Mouse (Mus musculus) C2C12 (cell line): ENCODE measurements around the gene Mob2. TPM values are rescaled to one million over a fixed set of nuclear protein-coding genes. Genes with fewer than 3 reads are reported as not detected.

ENCODE experiments used
- H3K27me3 ChIP-seq: one replicate; pipeline ENCODE4 v1.6.1; 2011; ENCODE audit not compliant: control insufficient read depth, insufficient read depth, insufficient read length
- H3K36me3 ChIP-seq: one replicate; pipeline ENCODE4 v1.6.1; 2011; ENCODE audit not compliant: control insufficient read depth, insufficient read depth
- H3K4me3 ChIP-seq: one replicate; pipeline ENCODE4 v1.5.1; 2011; ENCODE audit warnings: mild to moderate bottlenecking, control low read depth; ENCODE audit not compliant: poor library complexity, insufficient read depth, severe bottlenecking
- H3K79me2 ChIP-seq: one replicate; pipeline ENCODE4 v1.6.1; 2011; ENCODE audit not compliant: control insufficient read depth, insufficient read depth
- H3K79me3 ChIP-seq: one replicate; pipeline ENCODE4 v1.6.1; 2011; ENCODE audit warnings: low read depth, control low read depth
- H3ac ChIP-seq: one replicate; pipeline ENCODE3; 2011; ENCODE audit warnings: low read depth; ENCODE audit not compliant: control insufficient read depth, insufficient read length
- CEBPB ChIP-seq: IDR thresholded peaks from one replicate; pipeline ENCODE4 v1.6.1; 2011; ENCODE audit warnings: low read depth, mild to moderate bottlenecking, control low read depth, moderate library complexity
- CTCF ChIP-seq: IDR thresholded peaks from one replicate; pipeline ENCODE4 v1.5.1; 2011; ENCODE audit not compliant: control insufficient read depth, insufficient read depth, insufficient read length
- FOSL1 ChIP-seq: IDR thresholded peaks from one replicate; pipeline ENCODE4 v1.8.0; 2011; ENCODE audit warnings: mild to moderate bottlenecking, low read length; ENCODE audit not compliant: poor library complexity, insufficient read depth, severe bottlenecking
- MAX ChIP-seq: IDR thresholded peaks from one replicate; pipeline ENCODE4 v1.6.1; 2011; ENCODE audit warnings: mild to moderate bottlenecking, control low read depth
- MYOD1 ChIP-seq: IDR thresholded peaks from one replicate; pipeline ENCODE4 v1.6.1; 2011; ENCODE audit warnings: low read depth; ENCODE audit not compliant: control insufficient read depth, insufficient read length
- MYOG ChIP-seq: IDR thresholded peaks from one replicate; pipeline ENCODE4 v1.6.1; 2011; ENCODE audit not compliant: control insufficient read depth, insufficient read length; ENCODE audit errors: extremely low read depth
- USF1 ChIP-seq: IDR thresholded peaks from one replicate; pipeline ENCODE4 v1.6.1; 2011; ENCODE audit warnings: low read depth, mild to moderate bottlenecking, control low read depth, moderate library complexity
- polyA plus RNA-seq: library from polyadenylated mRNA; unstranded; fragments of >200 nt; fragmentation: generic; extraction: Trizol; gene quantifications from one replicate; pipeline ENCODE4 v1.2.1, GENCODE M21; 2012; ENCODE audit warnings: missing spikeins

Gene Mob2
- polyA plus RNA-seq, 1 experiment, result 27.5 TPM

DNA sequence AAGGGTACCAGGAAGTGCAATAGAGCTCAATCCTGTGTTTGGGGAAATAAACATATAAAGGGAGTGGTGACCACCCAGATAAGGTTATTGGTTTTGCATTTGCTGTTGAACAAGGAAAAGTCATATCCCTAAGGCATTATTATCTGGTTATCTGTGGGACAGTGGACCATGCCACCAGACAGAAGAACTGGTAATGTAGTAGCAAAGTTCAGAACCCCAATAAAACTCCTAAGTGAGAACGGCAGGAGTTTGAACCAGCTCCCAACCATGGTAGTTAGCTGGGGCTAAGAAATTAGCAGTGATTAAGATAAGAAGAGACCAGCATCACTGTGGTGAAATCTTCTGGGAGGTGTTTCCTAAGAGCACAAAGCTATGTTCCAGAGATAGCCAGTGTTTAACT lies 14.9 kb downstream of the Mob2 start:
- Histone ChIP-seq H3K36me3 (no peaks in the 10 kb centered on the region), H3ac (no peak overlapping the region), H3K4me3 (no peak overlapping the region), H3K79me3 (peaks cover 9% of the 10 kb centered on the region), H3K27me3 (no peaks in the 10 kb centered on the region), H3K79me2 (peaks cover 40% of the 10 kb centered on the region)
- TF ChIP-seq MAX (no peak), FOSL1 (no peak), CEBPB (no peak), USF1 (no peak), MYOD1 (no peak), CTCF (no peak), MYOG (no peak)

DNA sequence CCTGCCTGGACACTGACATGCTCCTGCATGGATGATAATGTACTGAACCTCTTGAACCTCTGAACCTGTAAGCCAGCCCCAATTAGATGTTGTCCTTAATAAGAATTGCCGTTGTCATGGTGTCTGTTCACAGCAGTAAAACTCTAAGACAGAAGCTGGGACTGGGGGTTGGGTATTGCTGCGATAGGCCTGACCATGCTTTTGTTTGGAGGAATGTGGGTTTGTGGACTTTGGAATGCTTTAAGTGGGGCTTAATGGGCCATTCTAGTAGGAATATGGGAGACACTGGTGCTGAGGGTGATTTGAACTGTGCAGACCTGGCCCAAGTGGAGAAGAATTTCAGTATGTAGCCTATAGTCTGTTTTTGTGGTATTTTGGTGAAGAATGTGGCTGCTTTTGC lies 15.5 kb downstream of the Mob2 start:
- TF ChIP-seq MAX (no peak), MYOD1 (no peak), USF1 (no peak), FOSL1 (no peak)
- peaks cover 46% of the 10 kb centered on the region for H3K79me2 ChIP-seq
- peaks cover 9% of the 10 kb centered on the region for H3K79me3 ChIP-seq
- H3K36me3 ChIP-seq, result no peaks in the 10 kb centered on the region
- H3ac ChIP-seq, result no peak overlapping the region
- H3K4me3 ChIP-seq, result no peak overlapping the region
- H3K27me3 ChIP-seq, result no peaks in the 10 kb centered on the region

DNA sequence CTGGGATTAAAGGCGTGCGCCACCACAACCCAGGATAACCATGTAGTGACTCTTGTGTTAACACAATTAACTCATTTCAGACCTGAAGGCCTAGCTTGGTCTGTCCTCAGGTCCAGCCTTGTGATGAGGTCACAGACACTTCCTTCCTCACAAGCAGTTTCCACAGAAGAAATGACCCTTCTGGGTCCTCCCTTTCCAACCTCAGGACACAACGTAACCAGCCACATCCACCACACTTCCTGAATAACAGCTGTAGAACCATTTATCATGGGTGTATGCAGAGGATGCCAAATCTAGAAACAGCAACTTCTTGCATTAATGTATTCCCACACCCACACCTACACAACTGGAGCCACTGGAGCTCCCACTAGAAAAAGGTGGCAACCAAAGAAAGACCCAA lies 20.1 kb downstream of the Mob2 start:
- Histone ChIP-seq H3K4me3 (no peak overlapping the region), H3K36me3 (no peaks in the 10 kb centered on the region), H3K79me2 (peaks cover 62% of the 10 kb centered on the region), H3ac (no peak overlapping the region), H3K79me3 (peaks cover 9% of the 10 kb centered on the region), H3K27me3 (no peaks in the 10 kb centered on the region)
- no peak for TF ChIP-seq CEBPB
- no peak for TF ChIP-seq MAX
- no peak for TF ChIP-seq USF1
- no peak for TF ChIP-seq MYOD1
- no peak for TF ChIP-seq FOSL1
- TF ChIP-seq CTCF, result no peak
- TF ChIP-seq MYOG, result no peak

DNA sequence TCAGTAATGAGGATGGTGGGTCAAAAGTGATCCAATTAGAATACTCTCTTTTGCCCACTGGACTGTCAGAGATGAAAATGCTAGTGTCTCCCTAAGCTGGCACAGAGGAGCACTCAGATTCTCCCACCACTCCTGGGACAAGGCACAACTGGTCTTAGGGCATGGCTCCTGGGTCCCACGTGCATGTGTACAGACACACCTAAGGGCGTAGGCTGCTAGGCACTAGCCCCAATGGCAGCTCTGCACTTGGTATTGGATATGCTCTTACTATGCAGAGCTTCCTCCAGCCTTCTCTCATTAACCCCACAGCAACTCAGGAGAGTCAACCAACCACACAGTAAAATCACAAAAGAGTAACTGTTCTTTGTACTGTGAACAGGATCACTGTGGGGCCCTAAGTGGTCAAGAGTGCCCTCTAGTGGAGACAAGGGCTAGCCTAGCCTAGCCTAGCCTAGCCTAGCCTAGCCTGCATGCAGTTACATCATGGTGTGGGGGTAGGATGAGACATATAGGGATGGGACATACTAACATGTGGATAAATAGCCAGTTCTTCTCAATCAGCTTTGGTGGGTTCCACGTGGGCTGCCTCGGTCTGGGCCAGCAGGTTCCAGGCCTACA lies 23.2 kb downstream of the Mob2 start:
- Histone ChIP-seq H3K79me2 (peaks cover 68% of the 10 kb centered on the region), H3K36me3 (no peaks in the 10 kb centered on the region), H3K79me3 (peaks cover 10% of the 10 kb centered on the region), H3K4me3 (no peak overlapping the region), H3ac (no peak overlapping the region), H3K27me3 (no peaks in the 10 kb centered on the region)
- TF ChIP-seq MYOD1, result no peak
- no peak for TF ChIP-seq FOSL1
- peak; percentile 56 for TF ChIP-seq CTCF
- TF ChIP-seq USF1, result no peak
- no peak for TF ChIP-seq MAX

DNA sequence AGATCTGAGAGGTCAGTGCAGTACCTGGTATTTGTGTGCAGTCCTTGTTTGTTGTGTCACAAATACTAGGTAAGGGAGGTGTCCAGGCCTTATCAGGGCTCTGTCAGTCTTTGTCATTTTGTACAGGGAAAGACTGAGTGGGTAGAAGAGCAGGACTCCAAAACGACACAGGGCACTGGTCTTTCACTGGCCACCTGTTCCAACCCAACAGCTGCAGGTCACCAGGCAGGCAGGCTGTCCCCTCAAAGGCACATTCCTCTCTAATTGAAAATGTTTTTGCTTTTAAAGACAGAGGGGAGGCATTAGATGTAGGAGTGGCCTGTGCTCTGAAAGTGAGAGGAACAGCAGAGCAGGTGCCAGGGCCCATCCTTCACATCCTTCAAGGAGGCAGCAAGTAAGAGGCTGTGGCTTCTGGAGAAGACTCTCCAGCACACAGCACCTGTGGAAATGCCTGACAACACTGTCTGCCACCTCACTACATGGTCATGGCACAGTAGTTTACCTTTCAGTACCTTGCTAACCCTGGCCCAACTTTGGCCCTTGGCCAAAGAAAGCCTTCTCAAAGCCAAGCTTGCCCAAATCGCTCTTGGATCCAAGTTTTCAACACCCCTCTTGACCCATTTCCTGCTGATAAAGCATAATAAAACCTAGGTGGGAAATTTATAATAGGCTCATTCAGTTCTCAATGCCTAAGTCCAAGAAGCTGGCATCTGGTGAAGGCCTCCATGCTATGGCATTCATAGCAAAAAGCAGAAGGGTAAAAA lies 25.6 kb downstream of the Mob2 start:
- no peak overlapping the region for H3K4me3 ChIP-seq
- H3K79me3 ChIP-seq, result peaks cover 18% of the 10 kb centered on the region
- no peaks in the 10 kb centered on the region for H3K27me3 ChIP-seq
- TF ChIP-seq CTCF (no peak), MYOG (no peak), MAX (no peak), FOSL1 (no peak), USF1 (no peak), CEBPB (no peak), MYOD1 (no peak)
- H3ac ChIP-seq, result no peak overlapping the region
- peaks cover 63% of the 10 kb centered on the region for H3K79me2 ChIP-seq
- H3K36me3 ChIP-seq, result no peaks in the 10 kb centered on the region

DNA sequence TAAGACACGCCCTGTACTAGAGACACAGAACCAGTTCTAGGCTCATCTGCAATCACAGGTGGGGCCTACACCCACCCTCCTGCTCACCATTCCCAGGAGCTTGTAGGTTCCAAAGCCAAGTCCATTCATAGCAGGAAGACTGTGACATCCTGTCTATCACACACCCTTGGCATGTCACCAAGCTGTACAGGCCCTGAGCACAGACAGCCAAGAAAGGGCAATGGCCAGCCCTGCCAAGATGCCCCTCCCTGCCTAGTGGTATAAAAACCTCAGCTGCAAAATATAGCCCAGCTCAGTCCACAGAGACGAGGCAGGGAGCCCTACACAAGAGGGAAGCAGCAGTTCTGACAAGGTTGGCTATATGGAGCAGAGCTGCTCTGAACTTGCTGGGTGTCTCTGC lies 26.7 kb downstream of the Mob2 start:
- peaks cover 58% of the 10 kb centered on the region for H3K79me2 ChIP-seq
- TF ChIP-seq MYOD1 (no peak), MAX (no peak), CEBPB (no peak), MYOG (no peak), CTCF (no peak), FOSL1 (no peak), USF1 (no peak)
- H3K4me3 ChIP-seq, result no peak overlapping the region
- H3K79me3 ChIP-seq, result peaks cover 18% of the 10 kb centered on the region
- H3K36me3 ChIP-seq, result no peaks in the 10 kb centered on the region
- no peaks in the 10 kb centered on the region for H3K27me3 ChIP-seq
- no peak overlapping the region for H3ac ChIP-seq
